Mouse (Mus musculus): Measurements from ENCODE around the gene Btbd35f11. TPM values are rescaled to one million over a fixed set of nuclear protein-coding genes. Genes with fewer than 3 reads are reported as not detected.
"Not testable (repeated sequence)": the region's sequence is repeated elsewhere in the genome, so short reads cannot be mapped to it uniquely, and the experiment has no call there.

Btbd35f11 gene
- polyA plus RNA-seq (2014; fragmentation: Nextera tagmentation; extraction: Ambion mirVana), result not detected in 2 replicates

DNA sequence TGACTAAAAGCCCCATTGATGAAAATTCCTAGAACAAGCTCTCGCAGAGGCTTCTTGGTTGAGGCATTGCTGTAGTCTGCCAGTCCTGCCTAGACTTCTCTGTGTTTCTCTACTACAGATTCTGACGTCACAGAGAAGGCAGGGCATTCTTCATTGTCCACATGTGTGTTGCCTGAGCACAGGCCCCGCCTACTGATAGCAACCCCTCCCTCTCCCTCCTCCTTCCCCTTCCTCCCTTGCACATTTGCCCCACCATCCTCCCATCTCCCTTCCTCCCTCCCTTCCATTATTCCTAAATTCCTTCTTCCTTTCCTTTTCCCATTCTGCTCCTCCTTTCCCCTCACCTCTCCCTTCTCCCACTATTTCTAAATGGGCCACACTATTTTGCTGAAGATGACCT, at the start of gene Btbd35f11:
Btbd35f11 (minus strand) TSS at position 101 of the 400 bp plus-strand sequence.
- 48% methylated on average over 2 of the region's 3 CpGs for WGBS (ENCODE audit: insufficient replicate concordance)
- ATAC-seq (replicated peaks; ENCODE audit: insufficient number of reproducible peaks, low FRiP score, low TSS enrichment), result not testable (repeated sequence)

DNA sequence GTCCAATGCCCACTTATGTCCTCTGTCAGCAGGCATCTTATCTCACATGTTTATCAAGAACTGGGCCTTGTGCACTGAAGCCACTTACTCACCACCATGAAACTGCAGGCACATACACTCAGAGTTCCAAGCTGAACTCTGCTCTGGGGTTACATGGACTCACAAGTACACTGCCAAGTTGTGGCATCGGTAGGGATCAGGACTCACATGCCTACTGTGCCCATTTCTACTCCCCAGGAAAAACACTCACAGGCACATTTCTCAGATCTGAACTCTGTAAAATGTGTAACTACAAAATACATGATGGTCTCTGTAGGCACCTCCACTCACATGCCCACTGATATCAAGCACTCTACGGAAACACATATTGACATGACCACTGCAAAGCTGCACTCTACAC, 33.5 kb downstream of the Btbd35f11 start:
- not testable (repeated sequence) for H3K4me3 ChIP-seq (ENCODE audit: low read depth, low read length); H3K27ac ChIP-seq (ENCODE audit: low read depth, low read length); ATAC-seq (replicated peaks; ENCODE audit: insufficient number of reproducible peaks, low FRiP score, low TSS enrichment); H3K9me3 ChIP-seq (replicated peaks; ENCODE audit: control insufficient read depth, low read length); H3K9ac ChIP-seq (ENCODE audit: low read depth, low read length); H3K36me3 ChIP-seq (ENCODE audit: control insufficient read depth, insufficient read depth, low read length); H3K4me2 ChIP-seq; H3K27me3 ChIP-seq (ENCODE audit: control insufficient read depth, insufficient read depth, low read length); H3K4me1 ChIP-seq (ENCODE audit: control insufficient read depth, insufficient read depth, low read length)
- 80% methylated on average over 1 of the region's 2 CpGs for WGBS (ENCODE audit: insufficient replicate concordance)

More for the DNA sequence above, at the start of gene Btbd35f11:
- H3K27me3 ChIP-seq (ENCODE audit: control insufficient read depth, insufficient read depth, low read length); H3K9me3 ChIP-seq (replicated peaks; ENCODE audit: control insufficient read depth, low read length); H3K4me1 ChIP-seq (ENCODE audit: control insufficient read depth, insufficient read depth, low read length); H3K27ac ChIP-seq (ENCODE audit: low read depth, low read length); H3K36me3 ChIP-seq (ENCODE audit: control insufficient read depth, insufficient read depth, low read length); H3K9ac ChIP-seq (ENCODE audit: low read depth, low read length); H3K4me3 ChIP-seq (ENCODE audit: low read depth, low read length); H3K4me2 ChIP-seq: not testable (repeated sequence)

Other genes with a start within 250 kb of the Btbd35f11 start
- not detected in 2 replicates for gene Btbd35f24, start 247.9 kb downstream of the Btbd35f11 start, polyA plus RNA-seq (2014; fragmentation: Nextera tagmentation; extraction: Ambion mirVana)